Mouse (Mus musculus) bone marrow, adult 2 months (tissue): ENCODE data around the gene Fam222a.

Source experiments
- CTCF ChIP-seq: fragments of 200-500 bp; IDR thresholded peaks from 2 replicates; pipeline ENCODE4 v1.5.1; 2011; ENCODE audit warnings: low read length, control low read depth; ENCODE audit not compliant: control insufficient read depth, insufficient read depth
- POLR2A ChIP-seq: fragments of 200-500 bp; IDR thresholded peaks from 2 replicates; pipeline ENCODE4 v1.6.1; 2011; ENCODE audit warnings: low read depth, mild to moderate bottlenecking, control low read depth, low read length, borderline replicate concordance; ENCODE audit not compliant: control insufficient read depth

- TF ChIP-seq POLR2A = no peak
- no peak for TF ChIP-seq CTCF
Observed at GRCm38 (mm10) chr5:114566461-114566860, 1.4 kb upstream of the Fam222a start.
